Mouse (Mus musculus): ENCODE data around the gene Zfp160. TPM values are rescaled to one million over a fixed set of nuclear protein-coding genes. Genes with fewer than 3 reads are reported as not detected.
"Not testable (repeated sequence)": the region's sequence is repeated elsewhere in the genome, so short reads cannot be mapped to it uniquely, and the experiment has no call there.

Zfp160 gene
- polyA plus RNA-seq, 1 experiment from 2014 or later: 11.8 TPM

DNA sequence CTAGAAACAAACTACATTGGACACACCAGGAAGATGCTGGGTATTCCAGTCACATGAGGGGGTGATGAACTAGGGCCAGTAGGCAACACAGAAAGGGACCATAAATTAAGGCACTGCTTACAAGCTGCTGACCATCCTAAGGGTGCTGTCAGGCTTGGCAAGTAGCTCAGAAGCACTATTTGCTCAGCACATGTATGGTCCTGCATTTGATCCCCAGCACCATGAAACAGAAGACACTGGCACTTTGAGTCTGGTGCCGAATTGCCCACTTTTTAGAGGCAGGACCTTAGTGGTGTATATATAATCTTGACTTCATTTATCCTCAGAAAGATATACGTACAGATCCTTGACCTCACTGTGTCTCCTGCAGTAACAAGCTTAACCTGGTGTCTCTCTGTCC lies 62.3 kb downstream of the Zfp160 start:
- H3K4me3 ChIP-seq (ENCODE audit: low read depth, low read length); H3K27me3 ChIP-seq (ENCODE audit: control insufficient read depth, insufficient read depth, low read length); H3K9me3 ChIP-seq (replicated peaks; ENCODE audit: control insufficient read depth, low read length); H3K27ac ChIP-seq (ENCODE audit: low read depth, low read length); H3K36me3 ChIP-seq (ENCODE audit: control insufficient read depth, insufficient read depth, low read length); H3K9ac ChIP-seq (ENCODE audit: low read depth, low read length); H3K4me2 ChIP-seq; H3K4me1 ChIP-seq (ENCODE audit: control insufficient read depth, insufficient read depth, low read length); ATAC-seq (replicated peaks; ENCODE audit: insufficient number of reproducible peaks, low FRiP score, low TSS enrichment): not testable (repeated sequence)
- 60% methylated on average over 2 of the region's 2 CpGs for WGBS (ENCODE audit: insufficient replicate concordance)

Other genes starting within 250 kb of the Zfp160 start
- gene Vmn1r228, start 222.7 kb upstream of the Zfp160 start, polyA plus RNA-seq (2014; fragmentation: Nextera tagmentation; extraction: Ambion mirVana): not detected in 2 replicates
- 0.03 TPM in 1 of 2 replicates, not detected in the other for gene Vmn1r229, start 197.3 kb upstream of the Zfp160 start, polyA plus RNA-seq (2014; fragmentation: Nextera tagmentation; extraction: Ambion mirVana)
- gene Vmn1r230, start 168.5 kb upstream of the Zfp160 start, polyA plus RNA-seq (2014; fragmentation: Nextera tagmentation; extraction: Ambion mirVana): not detected in 2 replicates
- not detected in 2 replicates for gene Vmn1r231, start 103.8 kb upstream of the Zfp160 start, polyA plus RNA-seq (2014; fragmentation: Nextera tagmentation; extraction: Ambion mirVana)
- not detected in 2 replicates for gene Vmn1r232, start 89.2 kb upstream of the Zfp160 start, polyA plus RNA-seq (2014; fragmentation: Nextera tagmentation; extraction: Ambion mirVana)
- 360 and 399 TPM in 2 replicates for gene Ppp2r1a, start 63.6 kb upstream of the Zfp160 start, polyA plus RNA-seq (2014; fragmentation: Nextera tagmentation; extraction: Ambion mirVana)
- gene Vmn1r233, start 12.4 kb upstream of the Zfp160 start, polyA plus RNA-seq (2014; fragmentation: Nextera tagmentation; extraction: Ambion mirVana): not detected in 2 replicates
- gene Vmn1r234, start 217.2 kb downstream of the Zfp160 start, polyA plus RNA-seq (2014; fragmentation: Nextera tagmentation; extraction: Ambion mirVana): not detected in 2 replicates
- gene Vmn1r235, start 247.5 kb downstream of the Zfp160 start, polyA plus RNA-seq (2014; fragmentation: Nextera tagmentation; extraction: Ambion mirVana): not detected in 2 replicates